Comparison of ENCODE assay signal across 17 mouse cellular contexts in the genomic region with DNA sequence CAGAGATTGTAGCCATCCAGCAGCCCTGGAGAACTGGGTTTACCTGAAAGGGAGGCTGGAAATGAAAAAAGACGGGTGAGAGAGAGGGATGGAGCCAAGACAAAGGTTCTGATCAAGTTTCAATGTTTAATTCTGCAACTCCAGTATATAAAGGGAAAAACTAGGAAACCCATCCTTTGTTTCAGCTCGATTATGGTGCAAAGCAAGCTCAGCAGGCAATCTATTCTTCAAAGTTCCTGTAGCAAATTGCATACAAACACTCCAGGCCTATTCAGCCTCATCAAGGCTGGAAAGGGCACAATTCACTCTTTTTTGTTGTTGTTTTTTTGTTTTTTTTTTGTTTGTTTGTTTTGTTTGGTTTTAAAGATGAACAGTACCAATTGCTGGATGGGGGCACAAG.
"Had no signal": no experiment of that assay in that cellular context is flagged by ENCODE, and none has a peak within 500 bp of the region (broad histone marks: within the 10 kb centered on the region; RNA-seq: fewer than 3 reads in every experiment).

No protein-coding gene starts in this region.

- DNase-seq: retina, postnatal 1 day; right cerebral cortex, adult 18-20 months; right cerebral cortex, postnatal 14 days; right cerebral cortex, postnatal 25 days; right cerebral cortex, postnatal 4 days; spleen, adult 18-20 months; thymus, adult 18-20 months; thymus, adult 2 months; thymus, postnatal 14 days; thymus, postnatal 25 days; thymus, postnatal 36 days; thymus, postnatal 4 days had no signal

- H3K4me1 ChIP-seq: neural tube, embryonic 12.5 days; neural tube, embryonic 13.5 days; neural tube, embryonic 15.5 days; stomach, embryonic 15.5 days had no signal

- H3K9ac ChIP-seq: neural tube, embryonic 12.5 days; neural tube, embryonic 13.5 days; neural tube, embryonic 15.5 days; stomach, embryonic 15.5 days had no signal

- H3K9me3 ChIP-seq: neural tube, embryonic 12.5 days; neural tube, embryonic 13.5 days; neural tube, embryonic 15.5 days; stomach, embryonic 15.5 days had no signal

- H3K36me3 ChIP-seq: neural tube, embryonic 12.5 days; neural tube, embryonic 13.5 days; neural tube, embryonic 15.5 days; stomach, embryonic 15.5 days had no signal

- H3K4me3 ChIP-seq: neural tube, embryonic 12.5 days; neural tube, embryonic 13.5 days; neural tube, embryonic 15.5 days; stomach, embryonic 15.5 days had no signal

- H3K27ac ChIP-seq: neural tube, embryonic 12.5 days; neural tube, embryonic 13.5 days; neural tube, embryonic 15.5 days; stomach, embryonic 15.5 days; stomach, postnatal 0 days had no signal
